Mouse (Mus musculus) embryonic facial prominence, embryonic 14.5 days (tissue): ENCODE measurements at regions not wholly inside any gene's neighbourhood (a gene's known extent, or its start where the extent isn't known, plus 50 kb on each side); places are given as distances from the start of the nearest gene placed in this dataset.

Source experiments
- ATAC-seq: fragments of 200-750 bp; cut with Nextera tagmentation; 2 replicates; pipeline ENCODE4 v1.8.0; 2017; ENCODE audit warnings: low read depth, moderate number of reproducible peaks, moderate TSS enrichment
- DNase-seq: peaks from one replicate; pipeline ENCODE4 v3.0.0-alpha.2; 2015; ENCODE audit warnings: low spot score
- H3K27ac ChIP-seq: fragments of 300-500 bp; sonication (generic); replicated peaks from 2 replicates; pipeline ENCODE4 v1.5.1; 2014; ENCODE audit warnings: low read depth, mild to moderate bottlenecking, low read length, moderate library complexity
- H3K27me3 ChIP-seq: fragments of 300-500 bp; sonication (generic); replicated peaks from 2 replicates; pipeline ENCODE4 v1.6.1; 2014; ENCODE audit warnings: low read length; ENCODE audit not compliant: control insufficient read depth, insufficient read depth
- H3K36me3 ChIP-seq: fragments of 300-500 bp; sonication (generic); 2 replicates; pipeline ENCODE4 v1.6.1; 2014; ENCODE audit warnings: low read length, mixed read lengths; ENCODE audit not compliant: control insufficient read depth, insufficient read depth
- H3K4me1 ChIP-seq: fragments of 300-500 bp; sonication (generic); 2 replicates; pipeline ENCODE4 v1.6.1; 2014; ENCODE audit warnings: antibody characterized with exemption, low read length; ENCODE audit not compliant: control insufficient read depth, insufficient read depth
- H3K4me2 ChIP-seq: fragments of 300-500 bp; sonication (generic); 2 replicates; pipeline ENCODE4 v1.6.1; 2014; ENCODE audit warnings: low read depth, mild to moderate bottlenecking, low read length, moderate library complexity, mixed read lengths
- H3K4me3 ChIP-seq: fragments of 300-500 bp; sonication (generic); 2 replicates; pipeline ENCODE4 v1.5.1; 2014; ENCODE audit warnings: low read depth, mild to moderate bottlenecking, low read length
- H3K9ac ChIP-seq: fragments of 300-500 bp; sonication (generic); 2 replicates; pipeline ENCODE4 v1.6.1; 2014; ENCODE audit warnings: low read depth, mild to moderate bottlenecking, low read length, moderate library complexity, mixed read lengths
- H3K9me3 ChIP-seq: fragments of 300-500 bp; sonication (generic); 2 replicates; pipeline ENCODE4 v1.6.1; 2016; ENCODE audit warnings: low read length; ENCODE audit not compliant: control insufficient read depth
- WGBS: fragments of 180-500 bp; shearing (Covaris S2); extraction: QIAGEN DNeasy Blood & Tissue Kit; methylation state at CpG from one replicate; pipeline ENCODE4 v1.1.7; 2014; 5-methylcytosine and 5-hydroxymethylcytosine counted together

GRCm38 (mm10) chr14:105950924-105951323, 54.3 kb upstream of the Spry2 start:
- DNase-seq, result no peak
- H3K9ac ChIP-seq, result no peak overlapping the region
- ATAC-seq, result no peak
- no peaks in the 10 kb centered on the region for H3K9me3 ChIP-seq
- no peaks in the 10 kb centered on the region for H3K4me1 ChIP-seq
- WGBS, result 92% methylated on average over 3 of the region's 3 CpGs
- H3K4me3 ChIP-seq, result no peak overlapping the region
- H3K36me3 ChIP-seq, result no peaks in the 10 kb centered on the region
- no peak overlapping the region for H3K4me2 ChIP-seq
- no peaks in the 10 kb centered on the region for H3K27me3 ChIP-seq
- no peak overlapping the region for H3K27ac ChIP-seq

GRCm38 (mm10) chr14:105955082-105955481, 58.5 kb upstream of the Spry2 start:
- 86% methylated on average over 11 of the region's 11 CpGs for WGBS

GRCm38 (mm10) chr14:105956796-105957195, 60.2 kb upstream of the Spry2 start:
- Histone ChIP-seq H3K9ac (no peak overlapping the region), H3K27me3 (no peaks in the 10 kb centered on the region), H3K4me3 (no peak overlapping the region), H3K9me3 (no peaks in the 10 kb centered on the region), H3K36me3 (no peaks in the 10 kb centered on the region), H3K27ac (no peak overlapping the region), H3K4me2 (no peak overlapping the region), H3K4me1 (no peaks in the 10 kb centered on the region)
- ATAC-seq (no peak), DNase-seq (no peak)
- WGBS, result 70% methylated on average over 4 of the region's 4 CpGs

More at GRCm38 (mm10) chr14:105955082-105955481, 58.5 kb upstream of the Spry2 start:
- Histone ChIP-seq H3K27ac (no peak overlapping the region), H3K9ac (no peak overlapping the region), H3K36me3 (no peaks in the 10 kb centered on the region), H3K4me2 (no peak overlapping the region), H3K27me3 (no peaks in the 10 kb centered on the region), H3K4me3 (no peak overlapping the region), H3K4me1 (no peaks in the 10 kb centered on the region), H3K9me3 (no peaks in the 10 kb centered on the region)
- DNase-seq, result no peak
- no peak for ATAC-seq

DNA sequence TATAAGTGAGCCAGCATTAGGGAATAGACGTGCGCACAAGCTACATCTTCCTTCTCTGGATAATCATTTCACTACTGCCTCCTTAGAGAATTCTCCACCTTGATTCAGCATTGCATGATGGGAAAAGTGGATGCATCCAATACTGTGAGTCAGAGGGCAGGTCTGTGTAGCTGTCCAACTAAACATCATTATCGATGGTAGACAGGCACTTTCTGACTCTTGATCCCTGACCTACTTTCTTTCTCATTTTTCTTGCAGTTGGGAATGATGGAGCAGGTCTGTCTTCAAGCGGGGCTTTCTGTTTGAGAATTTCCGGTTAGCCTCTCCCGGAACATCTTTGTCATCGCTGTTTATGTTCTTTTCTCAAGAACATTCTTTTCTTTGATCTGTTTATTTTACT, 61.4 kb upstream of the Spry2 start:
- Histone ChIP-seq H3K4me2 (no peak overlapping the region), H3K9ac (no peak overlapping the region), H3K36me3 (no peaks in the 10 kb centered on the region), H3K9me3 (no peaks in the 10 kb centered on the region), H3K4me1 (no peaks in the 10 kb centered on the region), H3K27ac (no peak overlapping the region), H3K4me3 (no peak overlapping the region), H3K27me3 (no peaks in the 10 kb centered on the region)
- DNase-seq, result no peak
- WGBS, result 82% methylated on average over 7 of the region's 7 CpGs
- ATAC-seq, result no peak

DNA sequence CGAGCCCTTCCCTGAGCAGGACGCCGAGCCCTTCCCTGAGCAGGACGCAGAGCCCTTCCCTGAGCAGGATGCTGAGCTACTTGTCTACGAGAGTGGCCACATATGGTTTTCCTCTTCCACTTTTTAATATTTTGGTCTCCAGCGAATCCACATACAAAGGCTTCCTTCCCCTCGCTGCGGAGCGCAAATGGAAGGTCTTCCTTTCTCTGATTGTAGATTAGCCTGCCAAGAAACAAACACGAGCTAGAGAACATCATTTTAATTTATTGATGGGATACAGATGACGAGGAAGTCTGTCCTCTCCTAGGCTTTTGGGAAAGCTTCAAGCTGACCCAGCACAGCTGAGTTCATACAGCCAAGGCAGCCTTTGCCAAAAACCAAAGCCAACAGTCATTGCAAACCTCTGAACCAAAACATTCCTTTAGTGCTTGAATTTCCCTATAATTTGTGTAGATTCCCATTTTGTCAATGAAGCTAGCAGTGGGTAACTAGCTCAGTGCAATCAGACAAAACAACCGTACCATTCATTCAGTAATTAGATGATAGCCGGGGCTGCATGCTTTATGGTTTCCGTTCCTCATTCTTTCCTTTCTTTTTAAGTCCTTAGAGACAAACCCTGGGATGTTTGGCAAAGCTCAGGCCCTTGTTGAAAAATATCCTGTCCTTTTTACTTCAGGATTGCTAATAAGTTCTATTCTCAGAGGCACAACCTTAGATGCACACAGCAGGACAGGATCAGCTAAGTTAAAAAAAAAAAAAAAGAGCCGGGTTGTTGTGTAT, 83.1 kb upstream of the Spry2 start:
- Histone ChIP-seq H3K4me3 (no peak overlapping the region), H3K27ac (peak overlapping the region; percentile 90), H3K9me3 (no peaks in the 10 kb centered on the region), H3K27me3 (no peaks in the 10 kb centered on the region), H3K4me1 (peaks cover 6% of the 10 kb centered on the region; the same call in 1 of the 2 replicates), H3K9ac (no peak overlapping the region), H3K4me2 (peak overlapping the region; percentile 44), H3K36me3 (no peaks in the 10 kb centered on the region)
- ATAC-seq (peak; percentile 93), DNase-seq (peak; percentile 96)
- 29% methylated on average over 15 of the region's 15 CpGs for WGBS

- whole genome bisulfite sequencing, result 20% methylated on average over 5 of the region's 5 CpGs
- no peak overlapping the region; the same call in 1 of the 2 replicates for H3K4me2 ChIP-seq
- no peaks in the 10 kb centered on the region for H3K27me3 ChIP-seq
- H3K4me1 ChIP-seq, result peaks cover 6% of the 10 kb centered on the region; the same call in 1 of the 2 replicates
- no peak overlapping the region for H3K9ac ChIP-seq
- ATAC-seq, result 0 out of 2 replicates have a peak, but pooled peaks have one; percentile 7
- no peaks in the 10 kb centered on the region for H3K9me3 ChIP-seq
- no peaks in the 10 kb centered on the region for H3K36me3 ChIP-seq
- H3K27ac ChIP-seq, result peak overlapping the region; percentile 90
- no peak for DNase-seq
- no peak overlapping the region for H3K4me3 ChIP-seq
Measured at GRCm38 (mm10) chr14:105980324-105980680, 83.7 kb upstream of the Spry2 start.

GRCm38 (mm10) chr14:105987341-105987882, 90.8 kb upstream of the Spry2 start:
- Histone ChIP-seq H3K27me3 (no peaks in the 10 kb centered on the region), H3K9me3 (no peaks in the 10 kb centered on the region), H3K4me2 (no peak overlapping the region), H3K36me3 (no peaks in the 10 kb centered on the region), H3K9ac (no peak overlapping the region), H3K4me3 (no peak overlapping the region), H3K27ac (no peak overlapping the region), H3K4me1 (no peaks in the 10 kb centered on the region)
- no peak for ATAC-seq
- DNase-seq, result no peak
- 93% methylated on average over 4 of the region's 4 CpGs for WGBS

GRCm38 (mm10) chr14:105988738-105989137, 92.1 kb upstream of the Spry2 start:
- DNase-seq (no peak), ATAC-seq (no peak)
- H3K9me3 ChIP-seq, result no peaks in the 10 kb centered on the region
- H3K4me1 ChIP-seq, result no peaks in the 10 kb centered on the region
- no peaks in the 10 kb centered on the region for H3K27me3 ChIP-seq
- no peak overlapping the region for H3K9ac ChIP-seq
- no peaks in the 10 kb centered on the region for H3K36me3 ChIP-seq
- no peak overlapping the region for H3K4me3 ChIP-seq
- no peak overlapping the region for H3K27ac ChIP-seq
- no peak overlapping the region for H3K4me2 ChIP-seq

GRCm38 (mm10) chr14:105993124-105993523, 96.5 kb upstream of the Spry2 start:
- Histone ChIP-seq H3K27me3 (no peaks in the 10 kb centered on the region), H3K27ac (no peak overlapping the region), H3K4me2 (no peak overlapping the region), H3K36me3 (no peaks in the 10 kb centered on the region), H3K4me1 (no peaks in the 10 kb centered on the region), H3K9me3 (no peaks in the 10 kb centered on the region), H3K4me3 (no peak overlapping the region), H3K9ac (no peak overlapping the region)
- no peak for ATAC-seq
- DNase-seq, result peak; percentile 24
- WGBS, result 75% methylated on average over 3 of the region's 3 CpGs
